Mouse (Mus musculus) intestine, embryonic 15.5 days (tissue): Measurements from ENCODE around the gene Gpc5. TPM values are rescaled to one million over a fixed set of nuclear protein-coding genes. Genes with fewer than 3 reads are reported as not detected.

Experiments used
- ATAC-seq: fragments of 200-750 bp; cut with Nextera tagmentation; 2 replicates; pipeline ENCODE4 v1.8.0; 2017; ENCODE audit warnings: moderate TSS enrichment, moderate library complexity
- H3K27ac ChIP-seq: fragments of 300-500 bp; sonication (generic); 2 replicates; pipeline ENCODE4 v1.5.1; 2015; ENCODE audit warnings: mild to moderate bottlenecking, inconsistent platforms
- H3K27me3 ChIP-seq: fragments of 300-500 bp; sonication (generic); replicated peaks from 2 replicates; pipeline ENCODE4 v1.6.1; 2015; ENCODE audit warnings: inconsistent platforms
- H3K36me3 ChIP-seq: fragments of 300-500 bp; sonication (generic); 2 replicates; pipeline ENCODE4 v1.6.1; 2015; ENCODE audit warnings: inconsistent platforms
- H3K4me1 ChIP-seq: fragments of 300-500 bp; sonication (generic); replicated peaks from 2 replicates; pipeline ENCODE4 v1.6.1; 2015; ENCODE audit warnings: inconsistent platforms
- H3K4me2 ChIP-seq: fragments of 300-500 bp; sonication (generic); replicated peaks from 2 replicates; pipeline ENCODE4 v1.6.1; 2015; ENCODE audit warnings: mild to moderate bottlenecking, inconsistent platforms
- H3K4me3 ChIP-seq: fragments of 300-500 bp; sonication (generic); replicated peaks from 2 replicates; pipeline ENCODE4 v1.5.1; 2015; ENCODE audit warnings: inconsistent platforms
- H3K9ac ChIP-seq: fragments of 300-500 bp; sonication (generic); 2 replicates; pipeline ENCODE4 v1.6.1; 2015; ENCODE audit warnings: inconsistent platforms
- H3K9me3 ChIP-seq: fragments of 300-500 bp; sonication (generic); 2 replicates; pipeline ENCODE4 v1.6.1; 2016; ENCODE audit warnings: inconsistent platforms
- WGBS: fragments of 180-500 bp; shearing (Covaris S2); methylation state at CpG from one replicate; pipeline ENCODE4 v1.1.7; 2015; 5-methylcytosine and 5-hydroxymethylcytosine counted together
- polyA plus RNA-seq: library from polyadenylated mRNA; unstranded; fragments of >200 nt; fragmentation: Nextera tagmentation; extraction: Ambion mirVana; gene quantifications from 2 replicates; pipeline ENCODE4 v1.2.1, GENCODE M21; 2015

The Gpc5 gene
- polyA plus RNA-seq, 1 experiment from 2014 or later = 0.15 TPM

GRCm38 (mm10) chr14:116162586-116162985 lies 1070.6 kb downstream of the Gpc5 start:
- WGBS = 77% methylated on average over 2 of the region's 2 CpGs
- H3K4me3 ChIP-seq = no peak overlapping the region
- H3K36me3 ChIP-seq = no peaks in the 10 kb centered on the region
- H3K4me2 ChIP-seq = no peak overlapping the region
- H3K4me1 ChIP-seq = no peaks in the 10 kb centered on the region
- H3K9ac ChIP-seq = no peak overlapping the region
- no peaks in the 10 kb centered on the region for H3K9me3 ChIP-seq
- H3K27me3 ChIP-seq = no peaks in the 10 kb centered on the region
- H3K27ac ChIP-seq = no peak overlapping the region
- ATAC-seq = no peak

- H3K4me3 ChIP-seq = no peak overlapping the region
- no peak overlapping the region for H3K4me2 ChIP-seq
- H3K27ac ChIP-seq = no peak overlapping the region
- H3K27me3 ChIP-seq = no peaks in the 10 kb centered on the region
- H3K9ac ChIP-seq = no peak overlapping the region
- no peaks in the 10 kb centered on the region for H3K36me3 ChIP-seq
- H3K9me3 ChIP-seq = no peaks in the 10 kb centered on the region
- ATAC-seq = no peak
- no peaks in the 10 kb centered on the region for H3K4me1 ChIP-seq
Measured at GRCm38 (mm10) chr14:116167401-116167800, 1075.4 kb downstream of the Gpc5 start.

- Histone ChIP-seq H3K4me1 (no peaks in the 10 kb centered on the region), H3K27me3 (no peaks in the 10 kb centered on the region), H3K4me3 (no peak overlapping the region), H3K9me3 (no peaks in the 10 kb centered on the region), H3K4me2 (no peak overlapping the region), H3K27ac (no peak overlapping the region), H3K9ac (no peak overlapping the region), H3K36me3 (no peaks in the 10 kb centered on the region)
- 72% methylated on average over 5 of the region's 5 CpGs for whole genome bisulfite sequencing
- ATAC-seq = no peak
Measured at GRCm38 (mm10) chr14:116169129-116169528, 1077.1 kb downstream of the Gpc5 start.

GRCm38 (mm10) chr14:116186981-116187380 lies 1095.0 kb downstream of the Gpc5 start:
- no peaks in the 10 kb centered on the region for H3K36me3 ChIP-seq
- no peaks in the 10 kb centered on the region for H3K27me3 ChIP-seq
- no peak for ATAC-seq
- H3K4me3 ChIP-seq = no peak overlapping the region
- H3K4me1 ChIP-seq = no peaks in the 10 kb centered on the region
- WGBS = 55% methylated on average over 4 of the region's 4 CpGs
- H3K27ac ChIP-seq = no peak overlapping the region
- no peak overlapping the region for H3K4me2 ChIP-seq
- H3K9ac ChIP-seq = no peak overlapping the region
- no peaks in the 10 kb centered on the region for H3K9me3 ChIP-seq

- Histone ChIP-seq H3K36me3 (no peaks in the 10 kb centered on the region), H3K4me1 (no peaks in the 10 kb centered on the region), H3K27ac (no peak overlapping the region), H3K4me2 (no peak overlapping the region), H3K9ac (no peak overlapping the region), H3K9me3 (no peaks in the 10 kb centered on the region), H3K27me3 (no peaks in the 10 kb centered on the region), H3K4me3 (no peak overlapping the region)
- 31% methylated on average over 6 of the region's 6 CpGs for WGBS
- ATAC-seq = no peak
Measured at GRCm38 (mm10) chr14:116206977-116207376, 1115.0 kb downstream of the Gpc5 start.

- Histone ChIP-seq H3K36me3 (no peaks in the 10 kb centered on the region), H3K4me2 (no peak overlapping the region), H3K4me1 (no peaks in the 10 kb centered on the region), H3K27me3 (no peaks in the 10 kb centered on the region), H3K4me3 (no peak overlapping the region), H3K27ac (no peak overlapping the region), H3K9me3 (no peaks in the 10 kb centered on the region), H3K9ac (no peak overlapping the region)
- WGBS = 92% methylated on average over 3 of the region's 3 CpGs
- ATAC-seq = no peak
Measured at GRCm38 (mm10) chr14:116208581-116208980, 1116.6 kb downstream of the Gpc5 start.

GRCm38 (mm10) chr14:116209045-116209444 lies 1117.0 kb downstream of the Gpc5 start:
- ATAC-seq = peak; percentile 59; the same call in 1 of the 2 replicates
- Histone ChIP-seq H3K27me3 (no peaks in the 10 kb centered on the region), H3K9me3 (no peaks in the 10 kb centered on the region), H3K9ac (no peak overlapping the region), H3K4me3 (no peak overlapping the region), H3K36me3 (no peaks in the 10 kb centered on the region), H3K4me1 (no peaks in the 10 kb centered on the region), H3K4me2 (no peak overlapping the region), H3K27ac (no peak overlapping the region)
- 29% methylated on average over 5 of the region's 5 CpGs for WGBS

- Histone ChIP-seq H3K4me1 (no peaks in the 10 kb centered on the region), H3K27ac (no peak overlapping the region), H3K36me3 (no peaks in the 10 kb centered on the region), H3K9ac (no peak overlapping the region), H3K27me3 (no peaks in the 10 kb centered on the region), H3K4me3 (no peak overlapping the region), H3K9me3 (no peaks in the 10 kb centered on the region), H3K4me2 (no peak overlapping the region)
- ATAC-seq = no peak
- WGBS = 80% methylated on average over 6 of the region's 6 CpGs
Measured at GRCm38 (mm10) chr14:116210304-116210703, 1118.3 kb downstream of the Gpc5 start.

- H3K4me3 ChIP-seq = no peak overlapping the region
- H3K4me2 ChIP-seq = no peak overlapping the region
- ATAC-seq = no peak
- H3K9ac ChIP-seq = no peak overlapping the region
- no peaks in the 10 kb centered on the region for H3K36me3 ChIP-seq
- H3K27ac ChIP-seq = no peak overlapping the region
- no peaks in the 10 kb centered on the region for H3K27me3 ChIP-seq
- no peaks in the 10 kb centered on the region for H3K9me3 ChIP-seq
- H3K4me1 ChIP-seq = no peaks in the 10 kb centered on the region
Measured at GRCm38 (mm10) chr14:116212029-116212428, 1120.0 kb downstream of the Gpc5 start.

GRCm38 (mm10) chr14:116258126-116258525 lies 1166.1 kb downstream of the Gpc5 start:
- Histone ChIP-seq H3K4me1 (no peaks in the 10 kb centered on the region), H3K4me2 (no peak overlapping the region), H3K27me3 (no peaks in the 10 kb centered on the region), H3K4me3 (no peak overlapping the region), H3K9ac (no peak overlapping the region), H3K9me3 (no peaks in the 10 kb centered on the region), H3K36me3 (no peaks in the 10 kb centered on the region), H3K27ac (no peak overlapping the region)
- 97% methylated on average over 1 of the region's 1 CpGs for WGBS
- no peak for ATAC-seq

- Histone ChIP-seq H3K36me3 (no peaks in the 10 kb centered on the region), H3K4me1 (no peaks in the 10 kb centered on the region), H3K9me3 (no peaks in the 10 kb centered on the region), H3K4me3 (no peak overlapping the region), H3K4me2 (no peak overlapping the region), H3K9ac (no peak overlapping the region), H3K27ac (no peak overlapping the region), H3K27me3 (no peaks in the 10 kb centered on the region)
- no peak for ATAC-seq
- 88% methylated on average over 2 of the region's 2 CpGs for WGBS
Measured at GRCm38 (mm10) chr14:116308541-116308940, 1216.5 kb downstream of the Gpc5 start.

GRCm38 (mm10) chr14:116317491-116317890 lies 1225.5 kb downstream of the Gpc5 start:
- Histone ChIP-seq H3K9me3 (no peaks in the 10 kb centered on the region), H3K4me3 (no peak overlapping the region)

GRCm38 (mm10) chr14:116336182-116336581 lies 1244.2 kb downstream of the Gpc5 start:
- 75% methylated on average over 4 of the region's 4 CpGs for WGBS
- Histone ChIP-seq H3K27me3 (no peaks in the 10 kb centered on the region), H3K27ac (no peak overlapping the region), H3K9me3 (no peaks in the 10 kb centered on the region), H3K36me3 (no peaks in the 10 kb centered on the region), H3K9ac (no peak overlapping the region), H3K4me1 (no peaks in the 10 kb centered on the region), H3K4me2 (no peak overlapping the region), H3K4me3 (no peak overlapping the region)
- ATAC-seq = peak; percentile 61; the same call in 1 of the 2 replicates

More at GRCm38 (mm10) chr14:116317491-116317890, 1225.5 kb downstream of the Gpc5 start:
- Histone ChIP-seq H3K27ac (no peak overlapping the region), H3K36me3 (no peaks in the 10 kb centered on the region), H3K4me2 (no peak overlapping the region), H3K4me1 (no peaks in the 10 kb centered on the region), H3K9ac (no peak overlapping the region), H3K27me3 (no peaks in the 10 kb centered on the region)
- ATAC-seq = peak; percentile 39; the same call in 1 of the 2 replicates
